In the genomic region with DNA sequence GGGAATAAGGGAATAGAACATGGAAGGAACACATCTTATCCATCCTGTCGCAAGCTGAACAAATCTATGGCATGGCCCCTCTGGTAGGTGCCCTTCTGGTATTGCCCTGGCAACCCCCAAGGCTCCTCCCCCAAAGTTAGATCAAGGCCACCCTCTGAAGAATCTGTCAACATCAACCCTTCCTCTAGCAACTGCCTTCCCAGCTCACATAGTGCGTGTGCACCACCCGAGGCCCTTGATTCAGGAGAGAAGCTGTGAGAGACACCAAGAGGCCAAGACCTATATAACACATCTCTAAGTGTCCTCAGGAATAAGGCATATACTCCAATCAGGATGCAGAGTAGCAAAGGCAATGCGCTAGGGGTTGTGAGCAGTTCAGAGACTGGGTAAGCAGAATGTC, we compare ENCODE assay signal across 21 mouse cellular contexts. TPM values are rescaled to one million over a fixed set of nuclear protein-coding genes. Genes with fewer than 3 reads are reported as not detected.
"Had no signal": no experiment of that assay in that cellular context is flagged by ENCODE, and none has a peak within 500 bp of the region (broad histone marks: within the 10 kb centered on the region; RNA-seq: fewer than 3 reads in every experiment).

No protein-coding gene starts in this region.

- DNase-seq: kidney, adult 11 months; kidney, adult 8-10 months; kidney, postnatal 10 days; kidney, postnatal 36 days; layer of hippocampus, postnatal 36 days; liver, postnatal 0 days; lung, embryonic 14.5 days; midbrain, embryonic 14.5 days; retina, postnatal 1 day; right cerebral cortex, postnatal 25 days; spleen, adult 18-20 months had no signal

- H3K4me1 ChIP-seq: kidney, embryonic 15.5 days; limb, embryonic 12.5 days; limb, embryonic 15.5 days; neural tube, embryonic 12.5 days; neural tube, embryonic 15.5 days had no signal

- H3K4me3 ChIP-seq: kidney, embryonic 15.5 days; left cerebral cortex, adult 2 months; limb, embryonic 12.5 days; limb, embryonic 15.5 days; neural tube, embryonic 12.5 days; neural tube, embryonic 15.5 days had no signal

- H3K4me2 ChIP-seq: kidney, embryonic 15.5 days; limb, embryonic 12.5 days; limb, embryonic 15.5 days; liver, embryonic 11.5 days; lung, embryonic 14.5 days; neural tube, embryonic 12.5 days; neural tube, embryonic 15.5 days had no signal

- H3K36me3 ChIP-seq: kidney, embryonic 15.5 days; limb, embryonic 12.5 days; limb, embryonic 15.5 days; neural tube, embryonic 12.5 days; neural tube, embryonic 15.5 days had no signal

- H3K9ac ChIP-seq: kidney, embryonic 15.5 days; limb, embryonic 12.5 days; limb, embryonic 15.5 days; liver, embryonic 14.5 days; liver, postnatal 0 days; lung, embryonic 14.5 days; neural tube, embryonic 12.5 days; neural tube, embryonic 15.5 days had no signal

- H3K27me3 ChIP-seq: kidney, embryonic 15.5 days; limb, embryonic 12.5 days; limb, embryonic 15.5 days; neural tube, embryonic 12.5 days; neural tube, embryonic 15.5 days had no signal

- H3K27ac ChIP-seq: kidney, embryonic 15.5 days; left cerebral cortex, adult 2 months; limb, embryonic 12.5 days; limb, embryonic 15.5 days; liver, embryonic 14.5 days; macrophage; neural tube, embryonic 12.5 days; neural tube, embryonic 15.5 days had no signal

- H3K9me3 ChIP-seq: kidney, embryonic 15.5 days; limb, embryonic 12.5 days; limb, embryonic 15.5 days; neural tube, embryonic 12.5 days; neural tube, embryonic 15.5 days had no signal

- ATAC-seq: liver, postnatal 0 days; lung, postnatal 0 days had no signal

RNA-seq across cellular contexts. Expression of gene Nlrc5, which starts 11.9 kb away (rescaled TPM):
- polyA plus RNA-seq: liver, embryonic 11.5 days had no signal
